Mouse (Mus musculus) heart, postnatal 25 days (tissue): ENCODE measurements around the gene Csf2rb2. TPM values are rescaled to one million over a fixed set of nuclear protein-coding genes. Genes with fewer than 3 reads are reported as not detected.
A peak's percentile ranks its signal among the peaks of the same experiment; 100 is the strongest.
"Not testable (repeated sequence)": the region's sequence is repeated elsewhere in the genome, so short reads cannot be mapped to it uniquely, and the experiment has no call there.

Source experiments
- DNase-seq: peaks from one replicate; pipeline ENCODE4 v3.0.0; 2022; ENCODE audit warnings: low spot score
- intact Hi-C: fragments of 180-260 bp; cut with DNase I; formaldehyde crosslinking; loops from one replicate; pipeline ENCODE4 v1.15.1; 2025
- total RNA-seq, 2 experiments: library from RNA; stranded (reverse); gene quantifications; 2 replicates each; pipeline ENCODE4 v1.2.3; 2021

The Csf2rb2 gene
- total RNA-seq: 1 to 10 TPM in 1 of 2 experiments, under 1 TPM in 1; 0.89 to 1.4 TPM

DNA sequence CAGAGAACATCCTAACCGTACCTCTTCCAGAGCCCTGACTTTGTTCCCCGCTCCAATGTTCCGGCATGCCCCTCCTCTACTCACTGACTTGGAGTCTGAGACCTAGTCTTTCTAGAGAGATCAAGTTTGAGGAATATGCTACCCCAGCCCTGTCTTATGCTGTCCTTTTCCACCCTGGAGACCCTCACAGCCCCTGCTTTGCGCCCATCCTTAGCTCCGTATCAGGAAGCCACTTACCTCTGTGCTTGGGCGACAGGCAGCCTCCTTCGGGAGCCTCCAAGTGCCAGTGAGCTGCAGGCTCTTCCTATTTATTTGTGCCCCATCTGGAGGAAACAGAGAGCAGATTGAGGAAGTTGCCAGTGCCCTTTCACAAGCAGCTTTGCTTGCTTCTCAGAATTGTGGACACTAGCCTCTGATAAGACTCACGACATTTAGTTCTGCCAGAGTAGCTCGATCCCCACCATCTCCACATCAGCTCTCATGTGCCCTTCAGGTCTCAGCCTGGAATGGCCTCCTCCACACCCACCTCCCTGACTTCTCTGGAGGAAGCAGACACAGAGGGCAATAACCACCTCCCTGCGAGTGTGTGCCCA is at the start of gene Csf2rb2:
Csf2rb2 (minus strand) TSS at position 381 of the 593 bp plus-strand sequence.
- no peak for DNase-seq

GRCm38 (mm10) chr15:78354958-78355357 is 49.4 kb upstream of the Csf2rb2 start:
- intact Hi-C loops: loop anchor here (2.0 kb wide), 1 partner anchor 68 kb away; no protein-coding TSS in a partner anchor
- DNase-seq: no peak

More for the DNA sequence above, at the start of gene Csf2rb2:
- intact Hi-C loops: no loop called here

GRCm38 (mm10) chr15:78351586-78352165 is 46.2 kb upstream of the Csf2rb2 start:
- intact Hi-C loops: no loop called here
- DNase-seq: no peak

GRCm38 (mm10) chr15:78344567-78344966 is 39.0 kb upstream of the Csf2rb2 start:
- intact Hi-C loops: no loop called here

GRCm38 (mm10) chr15:78343683-78344082 is 38.2 kb upstream of the Csf2rb2 start:
- intact Hi-C loops: no loop called here
- no peak for DNase-seq

More at GRCm38 (mm10) chr15:78344567-78344966, 39.0 kb upstream of the Csf2rb2 start:
- no peak for DNase-seq

- intact Hi-C loops: loop anchor here (1.0 kb wide), 1 partner anchor 84 kb away; no protein-coding TSS in a partner anchor
- DNase-seq: not testable (repeated sequence)
Observed at GRCm38 (mm10) chr15:78340919-78341318, 35.4 kb upstream of the Csf2rb2 start.

DNA sequence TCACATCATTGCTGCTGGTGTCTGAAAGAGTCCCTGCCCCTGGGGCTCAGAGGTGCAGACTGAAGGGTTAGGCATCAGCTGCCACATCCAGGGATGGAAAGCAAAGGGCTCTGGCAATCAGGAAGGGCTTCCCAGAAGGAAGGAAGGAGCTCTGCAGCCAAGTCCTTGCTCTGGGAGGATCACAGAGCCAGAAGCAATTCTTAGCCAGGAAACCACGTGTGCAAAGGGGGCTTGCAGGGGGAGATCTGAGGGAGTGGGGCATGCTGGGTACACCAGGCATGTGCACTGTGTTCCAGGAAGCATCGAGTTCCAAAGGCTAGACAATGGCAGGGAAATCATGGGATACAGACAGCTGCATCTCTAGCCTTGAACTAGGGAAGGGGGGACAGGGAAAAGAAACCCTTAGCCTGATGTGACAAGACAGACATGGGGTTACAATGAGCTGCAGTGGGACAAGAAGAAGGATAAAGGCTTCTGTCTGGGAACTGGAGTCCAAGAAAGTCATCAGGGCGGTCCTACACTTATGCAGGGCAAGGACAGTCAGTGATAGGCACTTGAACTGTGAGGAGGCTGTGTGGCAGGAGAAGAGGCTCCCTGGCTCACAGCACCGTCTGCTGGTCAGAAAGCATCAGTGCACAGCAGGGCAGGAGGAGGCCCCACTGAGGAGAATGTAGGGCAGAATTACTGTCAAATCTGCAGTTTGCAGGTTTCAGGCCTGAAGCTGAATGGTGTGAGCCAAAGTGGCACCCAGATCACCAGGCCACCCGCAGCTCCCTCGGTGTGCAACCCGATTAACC is 34.3 kb upstream of the Csf2rb2 start:
- DNase-seq: peak; percentile 61
- intact Hi-C loops: loop anchor here (1.0 kb wide), 1 partner anchor 83 kb away; no protein-coding TSS in a partner anchor

GRCm38 (mm10) chr15:78334380-78334779 is 28.9 kb upstream of the Csf2rb2 start:
- DNase-seq: no peak
- intact Hi-C loops: no loop called here

GRCm38 (mm10) chr15:78332981-78333380 is 27.5 kb upstream of the Csf2rb2 start:
- intact Hi-C loops: no loop called here
- DNase-seq: no peak

GRCm38 (mm10) chr15:78331523-78332340 is 26.2 kb upstream of the Csf2rb2 start:
- intact Hi-C loops: no loop called here
- no peak for DNase-seq

DNA sequence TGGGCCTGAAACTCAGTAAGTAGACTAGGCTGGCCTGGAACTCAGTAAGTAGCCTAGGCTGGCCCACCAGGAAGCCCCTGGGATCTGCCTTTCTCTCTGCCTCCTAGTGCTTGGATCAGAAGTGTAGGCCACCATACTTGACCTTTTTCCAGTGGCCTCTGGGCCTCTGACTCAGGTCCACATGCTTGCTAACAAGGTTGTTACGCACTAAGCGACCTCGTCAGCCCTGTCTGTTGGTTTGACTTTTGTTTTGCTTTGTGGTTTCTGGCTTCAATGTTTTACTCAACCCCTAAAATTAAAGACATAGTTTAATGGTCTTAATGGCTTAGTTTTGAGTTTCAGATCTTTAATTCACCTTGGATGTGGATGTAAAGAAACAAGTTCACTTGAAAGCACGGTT is 25.2 kb upstream of the Csf2rb2 start:
- intact Hi-C loops: no loop called here
- no peak for DNase-seq

DNA sequence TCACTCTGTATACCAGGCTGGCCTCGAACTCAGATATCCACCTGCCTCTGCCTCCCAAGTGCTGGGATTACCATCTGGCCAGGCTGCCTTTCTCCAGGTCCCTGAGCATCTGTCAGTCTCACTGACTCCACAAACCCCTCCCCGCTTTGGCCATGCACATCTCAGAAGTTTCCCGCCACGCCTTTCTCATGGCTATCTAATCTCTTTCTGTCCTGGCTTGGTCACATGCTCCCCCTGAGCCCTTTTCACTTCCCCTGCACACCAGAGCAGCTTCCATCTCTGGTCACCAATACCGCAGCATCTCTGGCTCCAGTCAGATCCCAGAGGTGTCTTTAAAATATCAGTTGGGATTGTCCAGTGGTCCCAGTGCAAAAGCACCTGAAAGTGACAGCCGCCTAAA is 24.5 kb upstream of the Csf2rb2 start:
- DNase-seq, intact Hi-C loops: not testable (repeated sequence)

- intact Hi-C loops: no loop called here
- no peak for DNase-seq
Observed at GRCm38 (mm10) chr15:78328520-78329097, 23.1 kb upstream of the Csf2rb2 start.

DNA sequence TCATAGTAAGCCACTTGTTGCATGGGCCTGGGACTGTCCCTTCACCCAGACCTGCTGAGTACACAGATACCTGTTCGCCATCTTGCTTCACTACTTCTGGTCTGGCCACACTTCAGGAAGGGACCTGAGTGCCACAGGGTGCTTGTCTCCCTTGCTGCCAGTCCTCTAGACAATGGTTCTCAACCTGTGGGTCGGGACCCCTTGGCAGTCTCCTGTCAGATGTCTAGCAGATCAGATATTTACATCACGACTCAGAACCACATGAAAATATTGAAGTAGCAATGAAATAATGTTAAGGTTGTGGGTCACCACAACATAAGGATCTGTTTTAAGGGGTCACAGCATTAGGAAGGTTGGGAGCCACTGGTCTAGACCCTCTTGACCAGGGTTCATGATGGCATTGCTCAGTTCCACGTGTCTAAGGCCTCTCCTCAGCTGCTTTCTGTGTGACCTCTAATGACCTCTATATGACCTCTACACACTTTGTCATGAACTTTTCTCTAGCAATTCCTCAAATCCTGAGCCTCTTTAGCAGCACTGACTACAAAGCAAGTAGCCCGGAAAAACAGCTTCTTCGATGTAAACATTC is 22.3 kb upstream of the Csf2rb2 start:
- intact Hi-C loops, DNase-seq: not testable (repeated sequence)

- no peak for DNase-seq
- intact Hi-C loops: no loop called here
Observed at GRCm38 (mm10) chr15:78326747-78327146, 21.2 kb upstream of the Csf2rb2 start.

DNA sequence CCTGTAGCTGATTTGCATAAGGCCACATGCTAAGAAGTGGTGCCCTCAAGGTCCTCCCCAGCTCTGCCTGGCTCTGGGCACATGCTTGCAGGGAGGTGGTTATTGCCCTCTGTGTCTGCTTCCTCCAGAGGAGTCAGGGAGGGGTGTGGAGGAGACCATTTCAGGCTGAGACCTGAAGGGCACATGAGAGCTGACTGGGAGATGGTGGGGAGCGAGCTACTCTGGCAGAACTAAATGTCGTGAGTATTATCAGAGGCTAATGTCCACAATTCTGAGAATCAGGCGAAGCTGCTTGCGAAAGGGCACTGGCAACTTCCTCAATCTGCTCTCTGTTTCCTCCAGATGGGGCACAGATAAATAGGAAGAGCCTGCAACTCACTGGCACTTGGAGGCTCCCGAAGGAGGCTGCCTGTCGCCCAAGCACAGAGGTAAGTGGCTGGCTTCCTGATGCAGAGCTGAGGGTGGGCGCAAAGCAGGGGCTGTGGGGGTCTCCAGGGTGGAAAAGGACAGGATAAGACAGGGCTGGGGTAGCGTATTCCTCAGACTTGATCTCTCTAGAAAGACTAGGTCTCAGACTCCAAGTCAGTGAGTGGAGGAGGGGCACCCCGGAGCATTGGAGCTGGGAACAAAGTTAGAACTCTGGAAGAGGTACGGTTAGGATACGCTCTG is 20.3 kb upstream of the Csf2rb2 start, which contains the start of gene Csf2rb:
Csf2rb (plus strand) TSS at position 82 of the 669 bp plus-strand sequence.
- intact Hi-C loops: no loop called here

GRCm38 (mm10) chr15:78324294-78324693 is 18.8 kb upstream of the Csf2rb2 start:
- intact Hi-C loops: no loop called here
- no peak for DNase-seq

More for the DNA sequence above, 20.3 kb upstream of the Csf2rb2 start, which contains the start of gene Csf2rb:
- no peak for DNase-seq

GRCm38 (mm10) chr15:78323366-78323765 is 17.8 kb upstream of the Csf2rb2 start:
- intact Hi-C loops: no loop called here
- DNase-seq: no peak
